Mouse (Mus musculus): ENCODE results near the gene Hook2.

Gene Hook2

GRCm38 (mm10) chr8:85029271-85029670 is 38.9 kb downstream of the Hook2 start:
- DNase-seq (ENCODE audit: low spot score in 2 of 2) = no peak

- DNase-seq (ENCODE audit: low spot score in 2 of 2) = no peak
Observed at GRCm38 (mm10) chr8:85032622-85033311, 42.4 kb downstream of the Hook2 start.

DNA sequence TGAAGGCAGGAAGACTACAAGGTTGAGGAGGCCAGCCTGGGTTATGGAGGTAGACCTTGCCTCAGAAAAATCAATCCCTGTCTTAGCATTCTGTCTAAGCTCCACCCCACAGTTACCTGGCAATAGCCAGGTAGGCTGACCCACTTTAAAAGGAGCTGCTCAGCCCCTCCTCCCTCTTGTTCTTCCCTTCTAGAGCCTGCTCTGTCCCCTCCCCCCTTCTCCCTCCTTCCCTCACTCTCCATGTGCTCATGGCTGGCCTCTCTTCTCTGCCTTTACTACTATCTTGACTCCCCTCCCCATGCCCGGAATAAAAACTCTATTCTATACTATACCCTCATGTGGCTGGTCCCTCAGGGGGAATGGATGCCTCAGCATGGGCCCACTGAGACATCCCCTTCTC is 43.5 kb downstream of the Hook2 start:
- no peak for DNase-seq (ENCODE audit: low spot score in 2 of 2)

GRCm38 (mm10) chr8:85034764-85035163 is 44.4 kb downstream of the Hook2 start:
- peak; percentile 55 to 57 for DNase-seq (ENCODE audit: low spot score in 2 of 2)

GRCm38 (mm10) chr8:85035165-85035727 is 44.8 kb downstream of the Hook2 start:
- no peak for DNase-seq (ENCODE audit: low spot score in 2 of 2)

- peak in 1 of 2 experiments; percentile 18 for DNase-seq (ENCODE audit: low spot score in 2 of 2)
Observed at GRCm38 (mm10) chr8:85035728-85036310, 45.4 kb downstream of the Hook2 start.

- DNase-seq (ENCODE audit: low spot score in 2 of 2) = no peak
Observed at GRCm38 (mm10) chr8:85036381-85036717, 45.9 kb downstream of the Hook2 start.

GRCm38 (mm10) chr8:85036718-85037365 is 46.4 kb downstream of the Hook2 start, which contains the start of gene Tnpo2:
Gene Tnpo2 (plus strand): TSS chr8:85036915.
- DNase-seq (ENCODE audit: low spot score in 2 of 2) = peak; percentile 82 to 90

DNA sequence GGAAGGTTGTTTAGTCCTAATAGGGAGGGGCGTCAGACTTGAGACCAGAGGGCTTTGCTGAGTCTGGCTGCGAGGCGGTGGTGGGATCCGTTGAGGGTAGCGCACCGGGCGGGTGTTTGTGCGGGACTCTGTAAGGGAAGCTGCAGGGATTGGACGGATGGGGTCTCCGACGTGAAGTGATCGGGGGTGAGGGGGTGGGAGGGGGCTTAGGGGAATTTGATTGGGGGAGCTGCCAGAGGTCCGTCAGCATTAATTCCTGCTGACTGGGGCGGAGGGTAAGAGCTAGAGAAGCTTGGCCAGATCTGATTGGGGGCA is 46.9 kb downstream of the Hook2 start:
- no peak for DNase-seq (ENCODE audit: low spot score in 2 of 2)

DNA sequence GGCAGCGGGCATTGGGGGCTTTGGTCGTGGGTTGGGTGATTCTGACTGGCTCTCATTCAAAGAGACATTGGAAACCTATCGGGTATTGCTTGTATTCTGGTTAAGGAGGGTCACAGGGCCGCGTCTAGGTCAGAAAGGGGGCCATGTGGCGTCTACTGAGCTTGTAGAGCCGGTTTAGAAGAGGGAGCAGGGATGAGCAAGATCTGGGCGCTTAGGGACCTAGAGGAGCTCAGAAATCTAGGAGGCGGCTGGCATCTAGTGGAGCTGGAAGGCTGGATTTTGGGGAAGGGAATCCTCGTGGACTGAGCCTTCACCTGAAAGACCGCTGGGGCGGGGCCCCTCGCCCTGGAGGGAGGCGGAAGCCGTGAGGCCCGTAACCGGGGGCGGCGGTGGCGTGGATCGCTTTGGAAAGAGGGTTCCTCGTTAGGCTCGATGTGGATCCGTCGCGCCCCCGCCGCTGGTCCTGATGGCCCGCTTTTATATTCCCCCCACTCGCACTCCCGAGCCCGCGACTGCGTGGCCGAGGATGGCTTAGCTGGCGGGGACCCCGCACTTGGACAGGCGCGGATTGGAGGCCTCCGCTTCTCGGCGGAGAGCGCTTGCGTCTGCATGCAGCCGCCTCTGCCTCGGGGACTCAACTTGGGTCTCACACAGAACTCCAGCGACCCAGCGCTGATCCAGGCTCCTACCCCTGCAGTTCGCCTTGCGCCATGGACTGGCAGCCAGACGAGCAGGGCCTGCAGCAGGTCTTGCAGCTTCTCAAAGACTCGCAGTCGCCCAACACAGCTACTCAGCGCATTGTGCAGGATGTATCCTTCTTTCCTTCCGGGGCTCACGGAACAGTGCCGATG is 47.5 kb downstream of the Hook2 start:
- DNase-seq (ENCODE audit: low spot score in 2 of 2) = peak in 1 of 2 experiments; percentile 55

GRCm38 (mm10) chr8:85043619-85044018 is 53.2 kb downstream of the Hook2 start:
- no peak for DNase-seq (ENCODE audit: low spot score in 2 of 2)

Data from frontal cortex, postnatal 14 days (tissue).